Mouse (Mus musculus): ENCODE measurements around the gene Mxd3.

The Mxd3 gene

GRCm38 (mm10) chr13:55330567-55331400 lies 1.2 kb upstream of the Mxd3 start:
- DNase-seq, result no peak

DNA sequence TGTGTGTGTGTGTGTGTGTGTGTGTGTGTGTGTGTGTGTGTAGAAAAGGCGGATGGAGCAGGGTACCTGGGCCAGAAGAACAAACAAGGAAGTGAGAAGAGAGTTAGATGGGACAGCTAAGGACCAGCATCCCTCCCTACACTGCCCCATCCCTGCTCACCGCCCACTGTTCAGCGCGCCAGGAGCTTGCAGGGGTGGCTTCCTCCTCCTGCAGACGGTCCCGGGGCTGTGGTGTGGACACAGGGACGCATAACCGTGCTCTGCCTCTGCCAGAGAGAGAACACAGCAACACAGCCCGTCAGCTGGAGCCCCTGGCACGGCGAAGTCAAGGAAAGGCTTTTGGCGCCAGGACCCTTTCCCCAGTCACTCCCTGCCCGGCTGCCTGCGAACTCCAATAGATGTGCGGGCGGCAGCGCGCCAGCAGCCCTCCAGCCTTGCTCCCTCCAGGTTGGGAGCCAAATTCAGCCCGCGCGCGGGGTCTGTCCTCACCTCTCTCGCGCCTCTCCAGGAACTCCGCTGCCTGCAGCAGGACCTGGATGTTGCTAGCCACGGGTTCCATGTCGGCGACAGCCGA lies 427 bp downstream of the Mxd3 start:
- no peak for DNase-seq

DNA sequence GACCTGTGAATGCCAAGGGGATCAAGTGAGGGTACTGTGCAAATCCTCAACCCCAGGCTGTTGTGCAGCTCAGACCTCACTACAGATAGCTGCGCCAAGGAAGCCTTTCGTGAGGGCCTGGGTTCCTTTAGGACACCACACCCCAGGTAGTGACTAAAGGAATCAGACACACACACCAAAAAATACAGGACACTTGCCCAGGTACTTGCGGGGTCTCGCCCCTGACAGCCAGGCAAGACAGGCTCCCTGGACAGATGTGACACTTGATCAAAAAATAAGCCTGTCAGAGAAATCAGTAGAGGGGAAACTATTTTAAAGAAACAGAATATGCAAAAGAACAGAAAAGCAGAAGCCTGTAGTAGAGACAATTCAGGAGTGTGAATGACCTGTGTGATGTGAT lies 982 bp downstream of the Mxd3 start:
- no peak for DNase-seq

DNA sequence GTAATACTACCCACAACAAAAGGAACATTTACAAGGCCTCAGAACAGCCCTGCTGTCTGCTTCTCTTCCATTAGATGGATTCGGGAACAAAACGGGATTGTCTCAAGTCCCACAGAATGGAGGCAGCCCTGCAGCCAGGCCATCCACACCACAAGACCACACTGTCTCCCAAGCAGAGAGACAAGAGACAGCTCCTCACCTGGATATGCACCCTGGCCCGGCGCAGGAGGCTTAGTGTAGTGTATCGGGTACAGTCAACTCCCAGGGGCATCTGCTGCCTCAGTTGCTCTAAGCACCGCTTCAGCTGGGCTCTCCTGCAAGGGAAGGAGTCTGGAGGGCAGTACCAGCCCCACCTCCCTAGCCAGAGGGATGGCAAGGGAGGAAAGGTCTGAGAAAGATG lies 1.5 kb downstream of the Mxd3 start:
- no peak for DNase-seq

- peak; percentile 94 for DNase-seq
Measured at GRCm38 (mm10) chr13:55327633-55328032, 2.0 kb downstream of the Mxd3 start.

- DNase-seq, result no peak
Measured at GRCm38 (mm10) chr13:55327169-55327568, 2.5 kb downstream of the Mxd3 start.

DNA sequence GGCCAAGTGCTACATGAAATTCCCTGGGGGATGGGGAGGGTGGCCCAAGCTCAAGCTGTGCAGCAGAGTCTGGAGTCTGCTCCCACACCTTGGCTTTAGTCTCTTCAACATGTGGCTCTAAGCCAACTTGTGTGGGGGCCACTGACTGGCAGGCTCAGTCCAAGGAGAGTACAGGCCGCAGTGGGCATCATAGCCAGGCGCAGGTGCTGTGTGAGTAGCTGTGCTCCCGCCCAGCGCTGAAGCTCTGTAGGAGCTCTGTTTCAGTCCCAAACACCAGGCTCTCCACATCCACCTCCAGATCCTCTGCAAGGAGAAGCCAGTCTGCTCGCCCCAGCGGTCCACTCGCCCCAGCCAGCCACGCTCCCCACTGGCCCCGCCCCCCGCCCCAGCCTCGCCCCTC lies 4.0 kb downstream of the Mxd3 start:
- no peak for DNase-seq

GRCm38 (mm10) chr13:55322130-55322825 lies 7.3 kb downstream of the Mxd3 start:
- peak; percentile 64 for DNase-seq

GRCm38 (mm10) chr13:55321434-55322129 lies 8.0 kb downstream of the Mxd3 start, which contains the start of gene Rab24:
Gene Rab24, minus strand, starts transcription at chr13:55321946.
- DNase-seq, result peak; percentile 93

DNA sequence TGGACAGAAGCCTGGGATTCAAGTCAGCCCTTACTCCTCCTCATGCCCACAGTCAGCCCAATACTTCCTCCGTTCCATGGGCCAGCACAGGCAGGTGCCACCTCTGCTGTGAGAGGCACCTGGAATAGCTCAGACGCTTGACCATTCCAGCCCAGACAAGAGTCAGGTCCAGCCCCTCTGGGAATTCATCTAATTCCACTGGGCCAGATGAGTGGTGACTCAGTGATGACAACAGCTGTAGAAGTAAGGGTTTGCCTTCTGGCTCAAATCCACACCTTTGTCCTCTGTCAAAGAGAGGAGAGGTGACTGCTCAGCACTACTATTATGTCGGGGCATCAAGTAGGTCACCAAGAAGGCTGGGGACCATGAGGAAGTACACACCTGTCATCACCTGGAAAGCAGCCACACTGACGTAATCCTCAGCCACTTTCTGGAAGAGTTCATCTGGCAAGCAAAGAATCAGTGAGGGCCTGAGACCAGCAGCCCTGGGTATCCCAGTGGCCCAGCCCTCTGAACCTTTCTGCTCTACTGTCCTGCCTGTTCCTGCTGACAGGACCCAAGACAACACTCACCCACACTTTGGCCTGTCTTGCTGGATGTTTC lies 9.6 kb downstream of the Mxd3 start, which contains the start of gene Prelid1:
Prelid1 (plus strand) TSS at position 570 of the 603 bp plus-strand sequence.
- no peak for DNase-seq

GRCm38 (mm10) chr13:55318351-55318750 lies 11.3 kb downstream of the Mxd3 start:
- no peak for DNase-seq

DNA sequence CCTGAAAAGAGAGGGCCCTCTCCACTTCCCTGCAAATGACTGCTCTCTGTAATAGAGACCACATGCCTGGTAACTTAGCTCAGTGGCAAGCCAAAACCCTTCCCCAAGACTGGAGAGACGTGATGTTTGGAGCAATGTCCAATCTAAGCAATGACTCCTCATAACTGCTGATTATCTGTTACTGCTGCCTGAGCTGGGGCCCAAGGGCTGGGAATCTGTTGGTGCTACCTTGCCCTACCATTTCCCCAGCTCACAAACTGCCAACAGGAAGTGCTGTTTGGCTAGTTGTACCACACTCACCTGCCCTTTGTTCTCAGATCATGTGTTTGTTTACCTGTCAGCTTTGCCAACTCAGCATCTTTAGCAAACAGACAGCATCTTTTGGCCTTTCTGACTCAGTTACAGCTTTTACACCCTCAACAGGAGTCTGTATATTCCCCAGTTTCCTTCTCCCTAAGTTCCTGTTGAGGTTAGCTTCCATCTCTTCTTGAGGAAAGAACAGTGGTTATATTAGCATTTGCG lies 14.7 kb downstream of the Mxd3 start:
- no peak for DNase-seq

DNA sequence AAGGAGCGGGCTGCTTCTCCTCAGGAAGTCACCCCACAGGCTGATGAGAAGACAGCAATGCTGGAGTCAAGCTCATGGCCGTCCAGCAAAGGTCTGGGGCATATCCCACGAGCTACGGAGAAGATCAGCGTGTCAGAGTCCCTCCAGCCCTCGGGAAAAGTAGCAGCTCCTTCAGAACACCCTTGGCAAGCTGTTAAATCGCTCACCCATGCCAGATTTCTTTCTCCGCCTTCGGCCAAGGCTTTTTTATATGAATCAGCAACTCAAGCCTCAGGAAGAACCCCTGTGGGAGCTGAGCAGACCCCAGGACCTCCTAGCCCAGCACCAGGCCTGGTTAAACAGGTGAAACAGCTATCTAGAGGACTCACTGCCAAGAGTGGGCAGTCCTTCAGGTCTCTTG lies 16.6 kb downstream of the Mxd3 start:
- DNase-seq, result no peak

DNA sequence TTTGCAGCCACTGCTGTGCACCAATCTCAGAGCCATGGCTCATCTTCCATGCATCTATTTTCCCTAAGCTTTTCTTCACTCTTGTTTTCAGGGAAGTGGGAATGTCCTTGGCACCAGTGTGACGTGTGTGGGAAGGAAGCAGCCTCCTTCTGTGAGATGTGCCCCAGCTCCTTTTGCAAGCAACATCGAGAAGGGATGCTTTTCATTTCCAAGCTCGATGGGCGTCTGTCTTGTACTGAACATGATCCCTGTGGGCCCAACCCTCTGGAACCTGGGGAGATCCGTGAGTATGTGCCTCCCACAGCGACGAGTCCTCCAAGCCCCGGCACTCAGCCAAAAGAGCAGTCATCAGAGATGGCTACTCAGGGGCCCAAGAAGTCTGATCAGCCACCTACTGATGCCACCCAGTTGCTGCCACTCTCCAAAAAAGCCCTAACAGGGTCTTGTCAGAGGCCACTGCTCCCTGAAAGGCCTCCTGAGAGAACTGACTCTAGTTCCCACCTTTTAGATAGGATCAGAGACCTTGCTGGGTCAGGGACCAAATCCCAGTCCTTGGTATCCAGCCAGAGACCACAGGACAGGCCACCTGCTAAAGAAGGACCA lies 17.5 kb downstream of the Mxd3 start:
- no peak for DNase-seq

DNA sequence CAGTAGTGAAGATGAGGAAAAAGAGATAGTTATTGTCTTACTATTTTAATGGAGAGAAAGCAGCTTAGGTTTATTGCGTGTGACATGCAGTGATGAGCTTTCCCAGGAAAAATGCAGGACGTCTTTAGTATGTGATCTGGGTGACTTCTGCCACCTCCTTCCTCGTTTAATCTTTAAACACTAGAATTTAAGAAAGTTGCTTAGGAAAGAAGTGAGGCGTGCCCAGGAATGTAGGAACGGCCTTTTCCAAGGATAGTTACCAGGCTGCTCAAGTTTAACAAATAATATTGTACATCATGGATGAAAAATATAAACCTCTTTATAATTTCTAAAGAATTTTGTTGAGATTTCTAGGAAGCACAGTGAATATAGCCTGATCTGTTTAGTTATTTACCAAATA lies 28.7 kb downstream of the Mxd3 start:
- DNase-seq, result no peak

- DNase-seq, result no peak
Measured at GRCm38 (mm10) chr13:55296760-55297159, 32.9 kb downstream of the Mxd3 start.

DNA sequence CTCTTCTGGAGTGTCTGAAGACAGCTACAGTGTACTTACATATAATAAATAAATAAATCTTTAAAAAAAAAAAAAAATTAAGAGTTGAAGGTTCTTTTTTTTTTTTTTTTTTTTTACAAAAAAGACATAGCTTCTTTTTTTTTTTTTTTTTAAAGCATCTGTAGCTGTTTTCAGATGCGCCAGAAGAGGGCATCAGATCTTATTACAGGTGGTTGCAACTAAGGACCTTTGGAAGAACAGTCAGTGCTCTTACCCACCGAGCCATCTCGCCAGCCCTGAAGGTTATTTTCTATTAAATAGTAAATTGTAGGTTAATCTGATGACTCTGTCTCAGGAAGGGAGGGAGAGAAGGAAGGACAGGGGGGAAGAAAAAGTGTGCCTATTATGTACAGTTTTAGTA lies 40.8 kb downstream of the Mxd3 start:
- DNase-seq, result peak; percentile 12

DNA sequence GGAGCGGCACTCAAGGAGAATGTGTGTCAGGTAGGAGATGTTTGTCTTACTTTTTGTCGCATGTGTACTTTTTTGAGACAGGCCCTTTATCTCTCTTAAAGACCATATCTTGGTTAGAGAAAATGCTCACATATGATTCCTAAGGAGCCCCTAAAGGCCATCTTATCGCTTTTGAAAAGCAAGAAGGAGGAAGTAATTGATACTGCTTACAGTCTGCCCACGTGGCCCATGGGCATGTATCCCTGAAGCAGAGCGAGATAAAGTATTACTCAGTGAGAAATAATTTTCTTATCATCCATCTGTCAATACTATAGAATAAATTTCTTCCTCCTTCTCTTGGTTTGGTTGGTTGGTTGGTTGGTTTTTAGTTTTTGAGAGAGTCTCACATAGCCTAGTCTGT lies 52.0 kb downstream of the Mxd3 start:
- DNase-seq, result no peak

DNA sequence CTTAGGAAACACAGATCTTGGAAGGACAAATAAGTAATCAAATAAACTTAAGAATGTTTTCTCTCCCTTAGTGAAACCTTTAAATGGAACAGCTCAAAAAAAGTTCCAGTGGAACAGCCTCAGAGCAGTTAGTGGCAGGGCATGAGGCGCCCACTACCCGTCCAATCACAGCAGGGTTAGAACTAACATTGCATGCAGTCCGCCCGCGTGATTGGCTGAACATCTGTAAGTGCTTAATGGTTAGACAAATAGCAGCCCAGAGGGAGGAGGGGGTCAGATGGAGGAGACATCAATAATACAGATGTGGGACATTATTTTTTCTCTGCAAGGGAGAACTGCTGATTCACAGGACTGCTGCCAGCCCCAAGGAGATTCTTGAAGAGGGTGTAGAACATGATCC lies 52.4 kb downstream of the Mxd3 start:
- DNase-seq, result no peak
